Mouse (Mus musculus): Measurements from ENCODE around the gene Hoxb2. TPM values are rescaled to one million over a fixed set of nuclear protein-coding genes. Genes with fewer than 3 reads are reported as not detected.

The Hoxb2 gene
- polyA plus RNA-seq, 1 experiment from 2014 or later = 4.4 TPM

DNA sequence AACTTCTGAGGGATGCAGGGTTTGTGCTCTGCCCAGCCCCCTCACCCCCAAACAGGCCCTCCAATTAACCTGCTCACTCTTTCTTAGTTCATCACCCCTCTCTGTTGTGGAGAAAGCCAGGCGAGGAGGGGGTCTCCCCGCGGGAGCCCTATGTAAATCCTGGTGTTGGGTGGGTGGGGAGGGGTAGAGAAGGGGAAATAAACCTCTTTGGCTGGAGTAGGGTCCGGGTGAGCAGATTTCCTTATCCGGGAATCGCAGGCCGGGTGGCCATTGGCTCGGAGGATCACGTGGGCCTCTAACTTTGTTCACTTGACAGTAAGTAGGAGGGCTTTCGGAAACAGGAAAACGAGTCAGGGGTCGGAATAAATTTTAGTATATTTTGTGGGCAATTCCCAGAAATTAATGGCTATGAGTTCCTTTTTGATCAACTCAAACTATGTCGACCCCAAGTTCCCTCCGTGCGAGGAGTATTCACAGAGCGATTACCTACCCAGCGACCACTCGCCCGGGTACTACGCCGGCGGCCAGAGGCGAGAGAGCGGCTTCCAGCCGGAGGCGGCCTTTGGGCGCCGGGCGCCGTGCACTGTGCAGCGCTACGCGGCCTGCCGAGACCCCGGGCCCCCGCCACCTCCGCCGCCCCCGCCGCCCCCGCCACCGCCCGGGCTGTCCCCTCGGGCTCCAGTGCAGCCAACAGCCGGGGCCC, 31.8 kb upstream of the Hoxb2 start:
- under 1% methylated on average over 44 of the region's 45 CpGs for WGBS (ENCODE audit: insufficient replicate concordance)
- Histone ChIP-seq H3K9me3 (replicated peaks) (no peaks in the 10 kb centered on the region), H3K36me3 (no peaks in the 10 kb centered on the region), H3K4me3 (peak overlapping the region; percentile 57), H3K9ac (peak overlapping the region; percentile 62), H3K4me1 (no peaks in the 10 kb centered on the region), H3K27ac (peak overlapping the region; percentile 78), H3K27me3 (replicated peaks) (peaks cover 99% of the 10 kb centered on the region), H3K4me2 (peak overlapping the region; percentile 68)
- ATAC-seq = no peak

DNA sequence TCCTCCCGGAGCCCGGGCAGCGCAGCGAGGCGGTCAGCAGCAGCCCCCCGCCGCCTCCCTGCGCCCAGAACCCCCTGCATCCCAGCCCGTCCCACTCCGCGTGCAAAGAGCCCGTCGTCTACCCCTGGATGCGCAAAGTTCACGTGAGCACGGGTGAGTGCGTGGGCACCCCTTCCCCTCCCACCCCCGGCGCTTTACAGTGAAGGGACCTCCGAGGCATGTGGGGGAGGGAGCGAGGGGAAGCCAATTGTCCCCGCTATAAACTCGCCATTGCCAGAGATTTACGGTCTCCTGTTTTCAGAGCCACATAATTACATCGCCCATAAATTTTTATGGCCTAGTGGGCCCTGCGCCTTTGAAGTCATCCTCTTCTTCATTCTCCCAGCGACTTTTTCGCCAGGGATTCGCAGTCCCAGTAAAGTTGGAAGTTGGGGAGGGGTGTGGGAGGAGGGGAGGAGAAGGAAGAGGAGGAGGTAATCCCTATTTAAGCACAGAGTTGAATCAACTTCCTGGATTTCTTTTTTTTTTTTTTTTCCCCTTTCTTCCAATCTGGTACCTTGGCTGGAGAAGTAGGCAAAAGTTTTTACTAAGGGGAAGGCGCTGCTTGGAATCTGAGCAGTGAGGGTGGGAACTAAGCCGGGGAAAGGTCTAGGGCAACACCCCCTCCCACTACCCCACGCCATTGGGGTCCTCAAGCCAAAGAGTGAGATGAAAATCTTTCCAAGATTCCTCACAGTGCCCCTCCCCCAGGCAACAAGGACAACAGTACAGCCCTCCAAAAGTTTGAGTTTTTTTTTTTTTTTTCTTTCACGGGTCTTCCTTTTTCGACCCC, 31.0 kb upstream of the Hoxb2 start:
- ATAC-seq = no peak
- Histone ChIP-seq H3K9ac (peak overlapping the region; percentile 62), H3K4me1 (no peaks in the 10 kb centered on the region), H3K9me3 (replicated peaks) (no peaks in the 10 kb centered on the region), H3K27ac (peak overlapping the region; percentile 78), H3K4me3 (peak overlapping the region; percentile 57), H3K36me3 (no peaks in the 10 kb centered on the region), H3K4me2 (peak overlapping the region; percentile 68), H3K27me3 (replicated peaks) (peaks cover 99% of the 10 kb centered on the region)
- under 1% methylated on average over 28 of the region's 34 CpGs for WGBS (ENCODE audit: insufficient replicate concordance)

DNA sequence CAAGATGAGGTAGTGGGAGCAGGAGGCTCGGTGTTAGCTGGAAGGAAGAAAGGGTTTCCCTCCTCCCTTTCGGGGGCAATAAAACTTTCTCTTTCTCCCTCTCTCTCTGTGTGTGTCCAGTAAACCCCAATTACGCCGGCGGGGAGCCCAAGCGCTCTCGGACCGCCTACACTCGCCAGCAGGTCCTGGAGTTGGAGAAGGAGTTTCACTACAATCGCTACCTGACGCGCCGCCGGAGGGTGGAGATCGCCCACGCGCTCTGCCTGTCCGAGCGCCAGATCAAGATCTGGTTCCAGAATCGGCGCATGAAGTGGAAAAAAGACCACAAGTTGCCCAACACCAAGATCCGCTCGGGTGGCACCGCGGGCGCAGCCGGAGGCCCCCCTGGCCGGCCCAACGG, 30.4 kb upstream of the Hoxb2 start:
- Histone ChIP-seq H3K27ac (peak overlapping the region; percentile 78), H3K9me3 (replicated peaks) (no peaks in the 10 kb centered on the region), H3K27me3 (replicated peaks) (peaks cover 99% of the 10 kb centered on the region), H3K4me2 (peak overlapping the region; percentile 68), H3K4me1 (no peaks in the 10 kb centered on the region), H3K9ac (peak overlapping the region; percentile 53), H3K36me3 (no peaks in the 10 kb centered on the region), H3K4me3 (peak overlapping the region; percentile 57)
- WGBS (ENCODE audit: insufficient replicate concordance) = 2% methylated on average over 29 of the region's 29 CpGs
- no peak for ATAC-seq

DNA sequence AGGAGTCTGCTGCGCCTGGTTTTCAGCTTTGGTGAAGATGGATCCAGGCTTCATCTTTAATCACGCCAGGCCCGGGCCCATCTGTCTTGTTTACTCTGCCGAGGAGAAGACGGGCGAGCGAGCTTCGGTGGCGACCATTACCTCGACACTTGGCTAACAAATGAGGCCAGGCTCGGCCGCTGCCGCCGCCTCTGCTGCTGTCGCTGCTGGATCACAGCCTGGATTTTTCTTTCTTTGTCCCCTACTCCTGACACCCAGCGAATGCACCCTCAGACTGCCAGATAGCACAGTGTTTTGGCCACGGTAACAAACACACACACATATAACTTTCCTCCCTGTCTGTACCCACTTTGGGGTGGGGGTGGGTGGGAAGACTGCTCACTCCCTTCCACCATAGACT, 29.6 kb upstream of the Hoxb2 start:
- ATAC-seq = no peak
- H3K4me3 ChIP-seq = peak overlapping the region; percentile 11; the same call in 1 of the 2 replicates
- peak overlapping the region; percentile 67 for H3K27ac ChIP-seq
- H3K4me2 ChIP-seq = peak overlapping the region; percentile 68
- H3K9me3 ChIP-seq (replicated peaks) = no peaks in the 10 kb centered on the region
- peaks cover 99% of the 10 kb centered on the region for H3K27me3 ChIP-seq (replicated peaks)
- H3K36me3 ChIP-seq = no peaks in the 10 kb centered on the region
- peak overlapping the region; percentile 27; the same call in 1 of the 2 replicates for H3K9ac ChIP-seq
- WGBS (ENCODE audit: insufficient replicate concordance) = 21% methylated on average over 17 of the region's 17 CpGs
- H3K4me1 ChIP-seq = no peaks in the 10 kb centered on the region

DNA sequence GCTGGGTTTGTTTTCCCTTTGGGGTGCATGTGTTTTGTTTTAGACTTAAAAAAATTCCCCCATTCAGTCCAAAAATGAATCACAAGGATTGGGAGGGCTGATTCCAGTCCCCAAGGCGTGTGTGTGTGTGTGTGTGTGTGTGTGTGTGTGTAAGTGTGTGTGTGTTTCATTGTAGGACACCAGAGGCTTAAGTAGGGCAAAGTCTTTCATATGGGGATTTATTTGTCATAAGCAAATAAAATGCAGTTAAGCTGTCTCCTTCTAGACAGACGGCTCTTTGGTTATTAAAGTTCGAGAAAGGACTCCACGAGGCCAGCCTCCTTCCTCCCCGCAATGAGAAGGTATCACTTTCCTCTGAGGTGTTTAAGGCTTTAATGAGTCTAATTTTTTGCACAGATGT, 28.5 kb upstream of the Hoxb2 start:
- no peak for ATAC-seq
- H3K27me3 ChIP-seq (replicated peaks) = peaks cover 99% of the 10 kb centered on the region
- H3K4me2 ChIP-seq = no peak overlapping the region
- no peak overlapping the region for H3K9ac ChIP-seq
- WGBS (ENCODE audit: insufficient replicate concordance) = 54% methylated on average over 5 of the region's 5 CpGs
- H3K9me3 ChIP-seq (replicated peaks) = no peaks in the 10 kb centered on the region
- no peak overlapping the region for H3K27ac ChIP-seq
- H3K4me1 ChIP-seq = no peaks in the 10 kb centered on the region
- no peaks in the 10 kb centered on the region for H3K36me3 ChIP-seq
- no peak overlapping the region for H3K4me3 ChIP-seq

DNA sequence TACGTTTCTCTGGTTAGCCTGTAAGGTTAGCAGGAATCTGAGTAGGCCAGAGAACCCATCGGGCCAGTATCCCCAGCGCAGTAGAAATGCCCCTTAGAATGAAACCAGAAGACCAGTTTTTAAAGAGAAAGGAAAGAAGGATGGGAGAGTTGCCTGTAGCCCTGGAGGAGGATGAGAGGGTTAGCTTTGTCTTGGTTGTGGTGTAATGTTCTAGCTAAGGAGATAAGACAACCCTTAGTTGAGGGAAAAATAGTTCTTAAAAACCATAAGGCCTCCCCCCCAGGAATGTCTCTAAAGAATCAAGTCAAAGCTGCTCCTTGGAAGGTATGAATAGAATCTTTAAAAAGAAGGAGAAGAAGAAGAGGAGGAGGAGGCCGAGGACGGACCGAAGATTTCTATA, 27.6 kb upstream of the Hoxb2 start:
- Histone ChIP-seq H3K4me3 (no peak overlapping the region), H3K9ac (no peak overlapping the region), H3K27ac (0 out of 2 replicates have a peak overlapping the region, but pooled peaks have one; percentile 32), H3K4me1 (no peaks in the 10 kb centered on the region), H3K4me2 (0 out of 2 replicates have a peak overlapping the region, but pooled peaks have one; percentile 8), H3K9me3 (replicated peaks) (no peaks in the 10 kb centered on the region), H3K36me3 (no peaks in the 10 kb centered on the region), H3K27me3 (replicated peaks) (peaks cover 99% of the 10 kb centered on the region)
- WGBS (ENCODE audit: insufficient replicate concordance) = 43% methylated on average over 6 of the region's 6 CpGs
- no peak for ATAC-seq

DNA sequence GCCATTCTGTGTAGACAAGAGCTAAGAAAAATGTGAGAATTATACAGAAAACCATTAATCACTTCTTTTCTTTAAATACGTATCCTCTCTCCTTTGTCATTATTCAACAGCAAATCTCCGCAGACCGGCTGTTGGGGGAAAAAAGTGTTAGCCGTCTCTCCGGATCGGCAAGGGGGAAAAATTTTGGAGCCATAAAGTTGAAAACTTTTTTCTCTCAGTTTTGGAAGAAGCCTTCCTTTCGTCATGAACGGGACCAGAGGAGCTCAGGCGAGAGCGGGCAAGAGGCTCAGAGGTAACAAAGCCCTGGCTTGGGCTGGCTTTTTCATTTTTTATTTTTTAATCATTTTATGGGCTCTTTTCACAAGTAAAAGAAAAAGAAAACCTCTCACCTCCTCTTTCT, 27.2 kb upstream of the Hoxb2 start, which contains the start of gene Hoxb3:
Hoxb3 (plus strand) TSS at position 173 of the 400 bp plus-strand sequence.
- Histone ChIP-seq H3K27me3 (replicated peaks) (peaks cover 99% of the 10 kb centered on the region), H3K4me3 (no peak within 1 kb of the TSS), H3K4me1 (no peaks in the 10 kb centered on the region), H3K36me3 (no peaks in the 10 kb centered on the region), H3K9ac (no peak within 1 kb of the TSS), H3K27ac (peak within 1 kb of the TSS; percentile 53), H3K4me2 (0 out of 2 replicates have a peak within 1 kb of the TSS, but pooled peaks have one; percentile 8), H3K9me3 (replicated peaks) (no peaks in the 10 kb centered on the region)
- WGBS (ENCODE audit: insufficient replicate concordance) = 54% methylated on average over 10 of the region's 10 CpGs
- no peak for ATAC-seq

DNA sequence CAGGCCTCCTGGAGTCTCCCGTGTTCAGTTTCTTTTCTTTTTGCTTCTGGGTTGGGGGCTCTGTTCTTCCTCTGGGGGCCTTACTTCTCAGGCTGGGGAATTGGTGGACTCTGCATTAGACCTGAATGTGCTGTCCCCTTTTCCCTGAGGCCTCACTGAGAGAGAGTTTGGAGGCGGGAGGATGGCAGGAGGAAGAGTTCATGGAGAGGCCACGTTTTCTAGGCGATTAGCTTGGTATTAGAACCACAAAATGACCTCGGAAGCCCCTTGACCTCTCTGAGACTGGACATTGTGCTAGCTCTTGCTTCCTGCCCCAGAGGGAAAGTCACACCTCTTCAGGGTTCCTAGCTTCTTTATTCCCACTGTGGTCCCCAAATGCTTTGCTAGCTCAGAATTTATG, 26.2 kb upstream of the Hoxb2 start:
- H3K9ac ChIP-seq = no peak overlapping the region

DNA sequence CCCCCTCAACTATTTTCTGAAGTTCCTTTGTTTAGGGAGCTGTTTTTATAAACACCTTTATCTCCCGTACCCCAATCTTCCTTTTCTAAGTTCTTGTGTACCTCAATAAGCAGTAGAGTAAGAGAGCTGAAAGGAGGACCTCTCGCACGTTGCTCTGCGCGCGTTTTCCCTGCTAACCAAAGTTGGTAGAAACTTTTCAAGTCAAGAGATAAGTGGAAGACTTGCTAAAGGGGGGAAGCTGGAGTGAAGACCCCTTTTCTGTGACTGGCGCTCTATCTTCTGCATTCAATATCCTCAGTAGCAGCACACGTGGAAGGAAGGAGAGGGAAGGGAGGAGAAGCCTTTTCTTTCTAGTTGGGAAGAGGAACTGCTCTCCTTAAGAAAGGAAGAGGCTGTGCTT, 25.4 kb upstream of the Hoxb2 start:
- ATAC-seq = no peak
- 21% methylated on average over 8 of the region's 8 CpGs for WGBS (ENCODE audit: insufficient replicate concordance)
- Histone ChIP-seq H3K27me3 (replicated peaks) (peaks cover 99% of the 10 kb centered on the region), H3K9ac (no peak overlapping the region), H3K27ac (no peak overlapping the region), H3K9me3 (replicated peaks) (no peaks in the 10 kb centered on the region), H3K4me3 (no peak overlapping the region), H3K4me1 (no peaks in the 10 kb centered on the region), H3K4me2 (peak overlapping the region; percentile 10; the same call in 1 of the 2 replicates), H3K36me3 (no peaks in the 10 kb centered on the region)

More for the DNA sequence above, 26.2 kb upstream of the Hoxb2 start:
- Histone ChIP-seq H3K36me3 (no peaks in the 10 kb centered on the region), H3K27ac (peak overlapping the region; percentile 53), H3K4me1 (no peaks in the 10 kb centered on the region), H3K27me3 (replicated peaks) (peaks cover 99% of the 10 kb centered on the region), H3K9me3 (replicated peaks) (no peaks in the 10 kb centered on the region), H3K4me3 (no peak overlapping the region), H3K4me2 (no peak overlapping the region)
- WGBS (ENCODE audit: insufficient replicate concordance) = 18% methylated on average over 5 of the region's 5 CpGs
- no peak for ATAC-seq

DNA sequence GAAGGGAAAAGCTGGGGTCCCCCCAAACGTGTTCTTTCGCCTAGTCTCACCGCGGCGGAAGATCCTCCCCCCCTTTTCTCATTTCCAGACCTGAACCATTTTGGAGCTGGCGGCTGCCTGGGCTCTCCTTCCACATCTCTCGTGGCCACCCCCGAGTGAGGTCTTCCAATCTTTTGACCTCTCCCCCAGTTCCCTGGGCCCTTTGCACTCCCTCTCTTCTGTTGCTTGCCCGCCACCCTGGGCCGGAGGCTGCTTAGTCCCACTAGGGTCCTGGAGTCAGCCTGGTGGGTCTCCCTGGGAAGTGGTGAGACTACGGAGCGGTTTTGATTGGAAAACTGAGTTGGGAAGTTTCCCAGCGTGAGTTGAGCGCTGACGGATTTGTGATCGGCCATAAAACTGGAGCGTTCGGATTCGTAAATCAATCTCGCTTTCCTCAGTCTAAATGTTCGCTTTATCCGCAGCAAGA, 24.5 kb upstream of the Hoxb2 start:
- H3K27me3 ChIP-seq (replicated peaks) = peaks cover 99% of the 10 kb centered on the region
- 45% methylated on average over 22 of the region's 22 CpGs for WGBS (ENCODE audit: insufficient replicate concordance)
- H3K36me3 ChIP-seq = no peaks in the 10 kb centered on the region
- ATAC-seq = no peak
- no peak overlapping the region for H3K27ac ChIP-seq
- no peak overlapping the region; the same call in 1 of the 2 replicates for H3K9ac ChIP-seq
- 0 out of 2 replicates have a peak overlapping the region, but pooled peaks have one; percentile 2 for H3K4me3 ChIP-seq
- no peaks in the 10 kb centered on the region for H3K9me3 ChIP-seq (replicated peaks)
- no peaks in the 10 kb centered on the region for H3K4me1 ChIP-seq
- H3K4me2 ChIP-seq = peak overlapping the region; percentile 20

DNA sequence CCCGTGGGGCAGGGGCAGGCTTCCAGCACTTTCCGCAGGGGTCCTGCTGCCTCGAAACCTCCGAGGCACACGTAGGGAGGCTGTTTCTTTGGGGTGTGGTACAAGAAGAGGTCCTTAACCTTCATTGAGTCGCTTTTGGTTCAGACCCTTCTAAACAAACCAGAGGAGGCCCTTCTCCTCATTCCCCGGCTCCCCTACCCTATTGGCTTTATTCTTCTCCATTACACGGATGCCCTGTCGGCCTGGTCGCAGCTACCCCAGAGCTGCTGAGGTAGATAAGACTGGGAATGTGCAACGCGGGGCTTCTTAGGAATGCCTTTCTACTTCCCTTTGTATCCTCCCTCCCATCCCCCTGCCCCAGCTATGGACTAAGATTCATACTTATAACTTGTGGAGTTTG, 23.6 kb upstream of the Hoxb2 start:
- 0 out of 2 replicates have a peak overlapping the region, but pooled peaks have one; percentile 17 for H3K4me2 ChIP-seq

DNA sequence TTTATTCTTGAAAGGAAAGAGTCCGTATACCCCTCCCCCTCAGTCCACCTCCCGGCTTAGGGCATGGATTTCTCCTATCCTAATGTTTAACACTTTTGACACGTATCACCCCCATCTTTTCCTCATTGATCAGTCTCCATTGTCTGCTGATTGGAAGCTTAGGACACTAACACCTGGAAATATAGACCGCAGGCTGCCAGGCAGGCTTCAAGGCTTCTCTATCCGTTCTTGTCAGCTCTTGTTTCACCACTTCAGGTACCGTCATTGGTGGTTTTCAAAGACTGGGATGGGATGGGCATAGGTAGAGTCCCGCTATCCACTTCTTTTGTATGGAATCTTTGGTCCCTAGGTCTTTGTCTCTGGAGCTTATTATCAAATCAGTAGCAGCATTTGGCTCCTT, 23.2 kb upstream of the Hoxb2 start:
- H3K27ac ChIP-seq = no peak overlapping the region
- no peak overlapping the region for H3K9ac ChIP-seq

More for the DNA sequence above, 23.6 kb upstream of the Hoxb2 start:
- Histone ChIP-seq H3K9ac (no peak overlapping the region), H3K4me3 (no peak overlapping the region), H3K27me3 (replicated peaks) (peaks cover 100% of the 10 kb centered on the region), H3K27ac (no peak overlapping the region), H3K36me3 (no peaks in the 10 kb centered on the region), H3K4me1 (no peaks in the 10 kb centered on the region), H3K9me3 (replicated peaks) (no peaks in the 10 kb centered on the region)
- WGBS (ENCODE audit: insufficient replicate concordance) = 34% methylated on average over 12 of the region's 12 CpGs
- ATAC-seq = no peak

More for the DNA sequence above, 23.2 kb upstream of the Hoxb2 start:
- no peaks in the 10 kb centered on the region for H3K4me1 ChIP-seq
- no peaks in the 10 kb centered on the region for H3K36me3 ChIP-seq
- ATAC-seq = no peak
- no peak overlapping the region for H3K4me2 ChIP-seq
- H3K9me3 ChIP-seq (replicated peaks) = no peaks in the 10 kb centered on the region
- no peak overlapping the region for H3K4me3 ChIP-seq
- H3K27me3 ChIP-seq (replicated peaks) = peaks cover 100% of the 10 kb centered on the region
- 42% methylated on average over 7 of the region's 7 CpGs for WGBS (ENCODE audit: insufficient replicate concordance)
